Mouse (Mus musculus) heart, adult 18-20 months (tissue): Measurements from ENCODE around the gene Gimap3. TPM values are rescaled to one million over a fixed set of nuclear protein-coding genes. Genes with fewer than 3 reads are reported as not detected.

Source experiments
- DNase-seq, 2 experiments: peaks; one replicate each; pipeline ENCODE4 v3.0.0; 2021 to 2022; ENCODE audit warnings: mixed read lengths in 1 of 2
- total RNA-seq, 2 experiments: library from RNA; stranded (reverse); gene quantifications; 2 replicates each; pipeline ENCODE4 v1.2.3; 2021

Gene Gimap3
- total RNA-seq, 2 experiments from 2014 or later = 0.57 to 6.9 TPM

GRCm38 (mm10) chr6:48742422-48743351 is 28.0 kb downstream of the Gimap3 start:
- DNase-seq = no peak

GRCm38 (mm10) chr6:48741711-48742206 is 28.9 kb downstream of the Gimap3 start:
- DNase-seq = no peak

GRCm38 (mm10) chr6:48741273-48741672 is 29.4 kb downstream of the Gimap3 start:
- no peak for DNase-seq

DNA sequence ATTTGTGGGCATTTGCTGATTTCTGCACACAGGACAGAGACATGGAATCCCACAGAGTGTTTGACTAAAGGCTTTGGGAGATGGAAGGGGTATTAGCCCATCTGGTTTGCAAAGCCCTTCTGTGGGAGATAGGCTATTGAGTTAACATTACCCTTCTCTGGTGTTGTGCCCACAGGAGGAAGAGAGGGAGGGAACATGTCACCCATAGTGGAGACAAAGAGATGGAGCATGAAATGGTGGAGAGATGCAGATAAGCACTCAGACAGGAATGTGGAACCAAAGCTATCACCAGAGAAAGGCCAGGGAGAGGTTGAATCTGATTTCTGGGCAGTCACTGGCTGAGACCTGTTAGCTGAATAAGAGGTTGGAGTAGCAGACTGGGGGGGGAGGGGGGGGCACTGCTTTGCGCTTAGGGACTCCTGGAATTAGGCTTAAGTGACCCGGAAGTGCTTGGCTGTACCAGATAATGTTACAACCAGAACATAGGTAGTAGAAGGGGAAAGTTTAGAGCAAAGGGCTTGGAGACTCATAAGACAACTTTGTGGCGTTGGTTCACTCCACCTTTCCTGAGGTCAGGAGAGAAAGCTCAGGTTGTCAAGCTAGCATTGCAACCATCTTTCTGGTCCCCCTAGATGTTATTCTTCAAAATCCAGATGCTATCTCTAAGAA is 30.0 kb downstream of the Gimap3 start:
- DNase-seq = no peak

GRCm38 (mm10) chr6:48739780-48740055 is 30.9 kb downstream of the Gimap3 start:
- DNase-seq = no peak

- peak; percentile 65 to 81 for DNase-seq
These were observed 31.5 kb downstream of the Gimap3 start, which contains the start of gene Gimap1 for GRCm38 (mm10) chr6:48738961-48739779. Gene Gimap1 (plus strand): TSS chr6:48739054.

DNA sequence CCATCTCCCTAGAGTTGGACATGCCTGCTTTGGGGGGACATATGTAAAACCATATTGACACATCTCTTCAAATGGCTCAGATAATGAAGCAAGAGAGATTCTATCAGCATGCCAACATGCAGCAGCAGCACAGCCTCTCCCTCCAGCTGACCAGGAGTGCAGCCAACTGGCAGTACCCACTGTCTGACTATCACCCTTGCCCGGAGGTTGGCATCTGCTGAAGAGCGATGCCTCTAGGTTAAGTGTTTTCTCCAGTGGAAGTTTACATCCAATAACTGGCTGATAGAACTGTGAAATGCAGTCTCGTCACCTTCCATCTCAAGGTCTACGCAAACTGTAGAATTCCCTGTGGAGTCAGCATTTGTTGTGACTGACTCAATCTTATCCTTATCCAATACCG is 33.0 kb downstream of the Gimap3 start:
- peak; percentile 37 to 46 for DNase-seq

- no peak for DNase-seq
These were observed 33.6 kb downstream of the Gimap3 start for GRCm38 (mm10) chr6:48737053-48737452.

- DNase-seq = no peak
These were observed 37.0 kb downstream of the Gimap3 start for GRCm38 (mm10) chr6:48733660-48734059.

GRCm38 (mm10) chr6:48732864-48733304 is 37.8 kb downstream of the Gimap3 start:
- DNase-seq = peak in 1 of 2 experiments; percentile 43

DNA sequence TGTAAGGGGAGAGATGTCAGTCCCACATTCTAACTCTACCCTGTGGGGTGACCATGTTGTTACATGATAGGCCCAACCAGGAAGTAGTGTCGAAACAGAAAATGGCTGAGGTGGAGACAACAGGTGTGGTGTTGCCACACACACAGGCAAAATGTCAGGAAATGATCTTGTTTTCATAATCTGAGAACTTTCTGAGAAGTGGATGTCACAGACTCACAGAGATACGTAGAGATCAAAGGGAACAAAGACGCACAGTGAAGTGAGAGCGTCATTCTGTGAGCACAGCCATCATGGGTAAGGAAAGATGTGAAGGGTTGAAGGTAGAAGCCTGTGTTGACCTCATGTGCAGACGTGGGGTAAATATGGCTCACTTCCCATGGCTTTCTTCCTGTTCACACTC is 42.9 kb downstream of the Gimap3 start:
- DNase-seq = no peak

DNA sequence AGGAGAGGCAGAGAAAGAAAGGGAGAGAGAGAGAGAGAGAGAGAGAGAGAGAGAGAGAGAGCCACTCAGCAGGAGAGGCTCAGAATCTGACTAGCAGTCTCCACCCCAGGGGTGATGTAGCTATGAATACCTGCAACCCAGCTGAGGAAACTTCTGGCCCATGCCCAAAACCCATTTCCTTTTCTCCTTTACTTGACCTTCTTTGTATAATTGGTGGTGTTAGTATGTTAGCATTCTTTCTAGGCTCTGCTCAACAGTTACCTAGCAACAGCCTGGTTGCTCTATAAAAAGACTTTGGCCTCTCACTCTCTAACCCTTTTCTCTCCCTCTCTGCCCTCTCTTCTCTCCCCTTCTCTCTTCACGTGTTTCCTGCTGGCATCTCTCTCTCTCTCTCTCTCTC is 45.2 kb downstream of the Gimap3 start:
- peak; percentile 75 to 90 for DNase-seq

- DNase-seq = no peak
These were observed 47.2 kb downstream of the Gimap3 start for GRCm38 (mm10) chr6:48723468-48723867.

GRCm38 (mm10) chr6:48720326-48720725 is 50.3 kb downstream of the Gimap3 start:
- DNase-seq = no peak

DNA sequence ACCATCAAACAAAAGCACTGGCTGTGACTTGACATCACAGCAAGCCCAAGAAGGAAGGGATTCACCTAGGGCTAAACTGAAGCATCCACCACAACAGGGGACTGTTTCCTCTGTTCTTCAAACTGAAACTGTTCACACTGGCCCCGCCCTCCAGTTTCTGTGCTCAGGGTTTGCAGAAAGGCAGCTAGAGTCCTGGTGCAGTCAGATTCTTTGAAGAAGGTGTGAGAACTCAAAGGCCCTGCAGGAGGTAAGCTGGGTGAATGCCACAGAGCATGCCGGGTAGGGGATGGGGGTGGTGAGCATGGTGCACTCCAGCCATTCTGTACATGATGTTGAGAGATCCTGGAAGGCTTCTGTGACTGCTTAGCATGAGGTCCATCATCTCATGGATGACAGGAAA is 52.2 kb downstream of the Gimap3 start, which contains the start of the genes Gm28053 and Gimap7:
Gm28053 (plus strand) TSS at position 153 of the 400 bp plus-strand sequence.
Gimap7 (plus strand) TSS at position 167 of the 400 bp plus-strand sequence.
- no peak for DNase-seq

Other genes with a start within 250 kb of the Gimap3 start
- gene Atp6v0e2, start 233.2 kb downstream of the Gimap3 start, total RNA-seq = 10 to 100 TPM; 19.8 to 21.4 TPM
- 10 to 100 TPM; 14.7 to 18.6 TPM for gene Lrrc61, start 216.1 kb downstream of the Gimap3 start, total RNA-seq
- gene Rarres2, start 198.1 kb downstream of the Gimap3 start, total RNA-seq = 10 to 100 TPM; 60.1 to 86.3 TPM
- not detected for gene Gm45021, start 181.2 kb downstream of the Gimap3 start, total RNA-seq
- 10 to 100 TPM; 32.3 to 32.9 TPM for gene Repin1, start 177.0 kb downstream of the Gimap3 start, total RNA-seq
- gene Gm44965, start 176.9 kb downstream of the Gimap3 start, total RNA-seq = not detected
- gene Zfp775, start 168.8 kb downstream of the Gimap3 start, total RNA-seq = 10 to 100 TPM; 11.8 to 12.3 TPM
- gene AI854703, start 144.1 kb downstream of the Gimap3 start, total RNA-seq = under 1 TPM; 0.37 to 0.39 TPM
- 1 to 10 TPM; 7.1 to 7.5 TPM for gene Gimap8, start 123.6 kb downstream of the Gimap3 start, total RNA-seq
- 1 to 10 TPM; 4.6 to 4.9 TPM for gene Gimap9, start 94.7 kb downstream of the Gimap3 start, total RNA-seq
- 10 to 100 TPM; 19.3 to 32.9 TPM for gene Gimap4, start 86.3 kb downstream of the Gimap3 start, total RNA-seq
- 10 to 100 TPM; 29.6 to 36.9 TPM for gene Gimap6, start 62.6 kb downstream of the Gimap3 start, total RNA-seq
- gene Gm28053, start 52.2 kb downstream of the Gimap3 start, total RNA-seq = 1 to 10 TPM; 3.8 to 4.0 TPM
- gene Gimap7, start 52.2 kb downstream of the Gimap3 start, total RNA-seq = 1 to 10 TPM in 1 of 2 experiments, under 1 TPM in 1; 0.27 to 1.7 TPM
- gene Gimap1, start 31.8 kb downstream of the Gimap3 start, total RNA-seq = 10 to 100 TPM in 1 of 2 experiments, 1 to 10 TPM in 1; 9.9 to 13.3 TPM
- gene Gimap5, start 24.7 kb downstream of the Gimap3 start, total RNA-seq = 1 to 10 TPM; 4.9 to 5.0 TPM
- gene Tmem176a, start 70.1 kb upstream of the Gimap3 start, total RNA-seq = 10 to 100 TPM; 14.7 to 20.6 TPM
- 10 to 100 TPM; 39.3 to 54.1 TPM for gene Tmem176b, start 70.6 kb upstream of the Gimap3 start, total RNA-seq
- not detected for gene Aoc1, start 102.0 kb upstream of the Gimap3 start, total RNA-seq
- gene 1600015I10Rik, start 159.0 kb upstream of the Gimap3 start, total RNA-seq = not detected
- not detected for gene Doxl2, start 204.1 kb upstream of the Gimap3 start, total RNA-seq
- gene Svs1, start 216.0 kb upstream of the Gimap3 start, total RNA-seq = not detected